Mouse (Mus musculus) adrenal gland, postnatal 36 days (tissue): ENCODE measurements at regions not wholly inside any gene's neighbourhood (a gene's known extent, or its start where the extent isn't known, plus 50 kb on each side); places are given as distances from the start of the nearest gene placed in this dataset.

Source experiments
- DNase-seq, 2 experiments: peaks; one replicate each; pipeline ENCODE4 v3.0.0; 2021; ENCODE audit warnings: mixed read lengths in 1 of 2

DNA sequence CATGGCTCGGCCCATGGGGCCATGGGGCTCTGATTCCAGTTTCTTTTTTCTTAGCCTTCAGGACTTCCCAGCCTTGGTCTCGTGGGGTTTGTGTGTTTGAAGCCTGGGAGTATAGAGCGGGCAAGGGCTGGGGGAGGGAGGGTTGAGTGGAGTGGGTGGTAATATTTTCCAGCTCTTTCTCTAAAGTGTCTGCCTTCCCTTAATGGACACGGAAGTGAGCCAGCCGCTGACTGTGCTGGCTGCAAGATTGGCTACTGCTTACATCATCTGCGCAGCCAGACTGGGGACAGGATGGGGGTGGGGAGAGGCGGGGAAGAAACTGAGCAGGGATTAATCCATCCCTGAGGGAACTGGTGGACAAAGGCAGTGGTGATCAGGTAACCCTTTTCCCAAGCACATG is 52.3 kb downstream of the Tnp1 start:
- DNase-seq = peak in 1 of 2 experiments; percentile 12

DNA sequence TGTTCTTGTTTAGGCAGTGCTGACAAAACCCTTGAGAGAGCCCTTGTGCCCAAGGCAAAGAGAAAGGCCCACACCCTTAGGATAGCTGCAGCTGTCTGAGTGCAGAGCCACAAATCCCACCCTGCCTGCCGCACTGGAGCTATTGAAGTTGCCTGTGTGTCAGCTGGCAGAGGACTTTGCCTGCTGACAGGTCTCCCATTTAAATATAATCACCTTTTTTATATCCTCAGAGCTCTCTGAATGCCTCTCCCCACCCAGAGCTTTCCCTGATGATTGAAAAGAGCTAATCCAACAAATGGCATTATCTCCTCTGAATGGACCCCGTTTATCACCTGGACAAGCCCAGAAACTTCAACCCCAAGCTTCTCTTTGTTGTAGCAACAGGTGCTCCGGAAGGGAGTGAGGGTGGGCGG is 55.5 kb downstream of the Tnp1 start:
- no peak for DNase-seq

DNA sequence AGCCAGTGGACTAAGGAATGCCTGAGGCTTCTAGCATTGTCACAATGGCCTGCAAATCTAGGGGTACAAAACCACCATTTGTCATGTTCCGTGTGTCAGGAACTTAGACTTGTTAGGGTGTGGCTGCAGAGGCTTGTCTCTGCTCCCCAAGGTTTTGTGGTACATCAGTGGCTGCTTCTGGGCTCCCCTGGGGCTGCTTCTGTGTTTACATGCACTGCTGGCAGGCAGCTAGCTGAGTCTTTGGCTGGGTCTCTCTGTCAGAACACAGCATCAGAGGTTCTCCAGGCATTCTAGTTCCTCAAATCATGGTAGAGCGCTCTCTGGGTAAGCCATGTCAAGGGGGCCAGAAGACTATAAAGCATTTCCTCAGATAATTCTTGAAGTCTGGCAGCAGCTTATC is 60.3 kb downstream of the Tnp1 start:
- DNase-seq = no peak

DNA sequence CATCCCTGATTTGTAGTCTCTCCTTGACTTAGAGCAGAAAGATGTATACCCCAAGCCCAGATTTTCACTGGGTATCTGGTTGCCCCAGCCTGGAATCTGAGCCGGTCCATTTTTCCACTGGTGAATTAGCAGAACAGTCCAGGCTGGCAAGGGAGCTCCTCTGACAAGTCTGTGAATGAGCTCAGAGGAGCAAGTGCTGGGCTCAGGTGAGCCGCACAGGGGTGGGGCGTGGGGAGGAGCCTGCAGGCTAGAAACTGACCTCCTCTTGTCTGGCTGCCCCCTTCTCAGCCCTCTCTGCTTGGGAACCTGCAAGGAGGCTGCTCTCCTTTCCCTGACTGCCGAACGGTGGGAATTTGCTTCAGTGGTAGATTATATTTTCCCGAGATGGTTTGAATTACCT is 62.8 kb downstream of the Tnp1 start:
- DNase-seq = no peak

DNA sequence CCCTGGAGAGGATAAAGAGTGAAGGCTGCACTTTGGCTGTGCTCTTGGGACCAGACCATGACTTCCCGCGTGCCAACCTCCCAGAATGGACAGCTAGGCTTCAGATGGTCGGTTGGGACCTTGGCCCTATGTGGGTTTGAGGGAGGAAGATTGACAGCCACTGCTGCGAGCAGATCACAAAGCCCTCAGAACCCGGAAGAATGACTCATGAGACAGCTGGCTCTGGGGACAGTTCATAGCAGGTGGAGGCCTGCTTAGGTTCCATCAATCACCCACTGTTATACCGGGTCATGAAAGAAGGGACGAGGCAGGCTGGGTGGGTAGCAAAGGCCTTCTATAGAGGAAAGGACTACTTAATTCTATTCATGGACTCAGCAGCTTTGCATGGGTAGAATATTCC is 63.9 kb downstream of the Tnp1 start:
- no peak for DNase-seq

DNA sequence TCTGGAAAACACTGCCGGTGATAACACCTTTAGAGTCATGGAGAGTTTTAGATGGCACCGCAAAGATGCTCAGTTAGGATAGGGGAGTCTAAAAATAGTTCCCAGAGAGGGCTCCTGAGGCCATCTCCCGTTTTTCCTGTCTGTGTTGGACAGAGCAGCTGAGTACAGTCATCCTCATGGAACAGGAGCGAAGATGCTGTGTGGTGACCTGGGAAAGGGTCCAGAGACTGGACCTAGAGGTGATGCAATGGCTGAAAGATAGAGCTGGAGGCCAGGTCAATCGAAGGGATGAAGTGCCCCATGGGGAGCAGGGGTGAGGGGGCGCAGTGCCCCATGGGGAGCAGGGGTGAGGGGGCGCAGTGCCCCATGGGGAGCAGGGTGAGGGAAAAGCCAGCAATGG is 64.3 kb downstream of the Tnp1 start:
- no peak for DNase-seq

DNA sequence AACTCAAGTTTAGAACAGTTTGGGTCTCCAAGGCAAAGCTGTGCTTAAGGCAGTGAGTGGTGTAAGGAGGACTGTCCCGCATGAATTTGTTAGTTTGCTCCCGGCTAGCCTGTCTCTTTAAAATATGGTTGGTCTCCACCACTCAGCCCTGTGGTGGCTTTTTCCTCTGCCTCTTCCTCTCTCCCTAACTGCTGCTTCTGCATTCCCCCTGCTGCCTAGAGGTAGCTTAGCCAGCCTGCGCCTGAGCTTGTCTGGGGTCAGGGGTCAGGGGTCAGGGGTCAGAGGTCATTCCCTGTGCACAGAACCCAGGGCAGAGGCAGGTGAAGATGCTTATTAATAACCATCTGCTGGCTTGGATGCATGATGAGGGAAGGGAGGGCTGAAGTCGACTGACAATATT is 69.5 kb downstream of the Tnp1 start:
- DNase-seq = no peak

DNA sequence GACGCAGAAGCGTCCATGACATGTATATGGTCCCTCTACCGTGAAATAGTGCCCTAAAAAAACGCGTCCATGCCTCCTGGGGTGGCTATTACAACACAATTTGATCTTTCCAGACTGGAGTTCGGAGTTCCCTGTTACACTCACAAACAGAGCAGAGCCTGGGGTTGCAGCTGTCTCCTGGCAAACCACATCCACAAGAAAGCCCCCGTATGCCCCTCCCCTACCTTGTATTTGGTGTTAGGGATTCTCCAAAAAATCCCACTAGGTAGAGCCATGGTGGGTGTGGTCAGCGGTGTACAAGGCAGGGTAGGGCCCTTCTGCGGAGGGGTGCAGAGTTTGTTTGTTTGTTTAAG is 70.0 kb downstream of the Tnp1 start:
- DNase-seq = no peak

DNA sequence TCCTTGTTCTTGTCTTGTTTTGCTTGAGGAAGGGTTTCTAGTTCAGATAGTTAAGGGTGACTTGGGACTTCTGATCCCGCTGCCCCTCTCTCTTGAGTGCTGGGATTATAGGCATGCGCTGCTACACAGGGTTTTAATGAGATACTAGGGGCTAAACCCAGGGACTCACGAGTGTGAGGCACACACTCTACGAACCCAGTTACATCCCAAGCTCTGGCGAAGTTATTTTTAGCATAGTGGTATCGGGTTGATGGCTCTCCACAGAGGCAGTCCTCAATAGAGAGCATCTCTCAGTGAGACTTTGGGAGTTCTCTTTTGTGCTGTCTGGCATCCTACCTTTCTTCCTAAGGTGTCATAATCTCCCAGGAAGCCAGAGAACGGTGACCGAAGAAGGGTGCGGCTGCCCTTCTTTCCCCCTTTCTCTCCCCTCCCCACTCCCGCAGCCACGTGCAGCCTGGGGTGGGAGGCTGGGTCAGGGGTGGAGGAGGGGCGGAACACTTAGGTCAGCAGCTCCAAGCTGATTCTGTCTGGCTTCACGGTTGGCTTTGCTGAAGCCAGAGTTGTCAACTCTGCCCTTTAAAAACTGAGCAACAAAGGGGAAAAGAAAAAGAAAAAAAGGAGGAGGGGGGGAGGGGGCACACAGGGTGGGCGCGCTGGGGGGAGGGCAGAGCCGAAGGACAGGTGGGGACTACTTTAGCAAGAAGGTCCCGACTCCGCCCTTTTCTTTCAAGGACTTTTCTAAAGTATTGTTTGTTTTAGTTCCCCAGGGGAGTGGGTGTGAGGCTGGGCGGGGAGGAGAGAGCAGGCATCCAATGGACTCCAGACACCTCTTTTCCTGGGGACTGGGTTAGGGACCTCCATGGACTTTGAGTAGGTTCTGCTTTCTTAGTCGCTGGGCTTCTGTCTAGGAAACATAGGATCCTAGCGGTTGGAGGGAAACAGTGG is 70.4 kb upstream of the Igfbp5 start:
- DNase-seq = no peak

DNA sequence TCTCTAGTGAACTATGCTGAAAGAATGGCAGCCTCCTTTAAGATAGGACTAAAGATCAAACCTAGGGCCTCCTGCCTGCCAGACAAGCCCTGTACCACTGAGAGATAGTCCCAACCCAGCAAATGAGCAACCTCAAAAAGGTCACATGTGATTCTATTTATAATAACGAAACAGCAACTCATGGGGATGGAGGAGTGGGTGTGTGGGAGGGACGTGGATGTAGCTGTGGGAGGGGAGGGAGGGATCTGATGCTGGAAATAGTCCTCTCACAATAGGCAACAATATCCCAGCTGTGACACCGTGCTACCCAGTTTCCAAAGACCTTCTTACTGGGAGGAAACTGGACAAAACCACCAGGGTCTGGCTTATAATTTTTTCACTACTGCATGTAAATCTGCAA is 69.5 kb upstream of the Igfbp5 start:
- no peak for DNase-seq

DNA sequence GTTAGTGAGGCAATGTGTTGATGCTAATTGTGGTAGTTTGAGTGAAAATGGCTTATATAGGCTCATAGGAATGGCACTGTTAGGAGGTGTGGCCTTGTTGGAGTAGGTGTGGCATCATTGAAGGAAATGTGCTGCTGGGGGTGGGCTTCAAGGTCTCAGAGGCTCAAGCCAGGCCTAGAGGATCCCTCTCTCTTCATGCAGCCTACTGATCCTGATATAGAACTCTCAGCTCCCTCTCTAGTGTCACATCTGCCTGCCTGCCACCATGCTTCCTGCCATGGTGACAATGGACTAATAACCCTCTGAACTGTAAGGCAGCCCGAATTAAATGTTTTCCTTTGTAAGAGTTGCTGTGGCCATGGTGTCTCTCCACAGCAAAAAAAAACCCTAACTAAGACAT is 68.4 kb upstream of the Igfbp5 start:
- no peak for DNase-seq

DNA sequence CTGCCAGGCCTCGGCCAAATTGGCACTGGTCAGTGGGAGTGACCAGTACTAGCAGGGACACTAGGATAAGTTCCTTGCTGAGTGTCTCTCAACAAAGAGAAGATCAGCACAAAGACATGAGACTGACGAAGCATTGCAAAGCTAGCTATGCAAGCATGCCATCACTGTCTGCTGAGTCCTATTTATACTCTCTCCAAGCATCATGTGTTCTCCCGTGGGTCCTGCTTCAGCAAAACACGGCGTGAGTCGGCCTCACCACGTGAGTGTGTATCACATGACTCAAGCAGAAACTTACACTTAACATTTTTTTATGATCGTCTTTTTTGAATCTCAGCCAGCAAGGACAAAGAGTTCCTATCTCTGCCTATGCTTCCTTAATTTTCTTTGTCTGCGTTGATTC is 67.7 kb upstream of the Igfbp5 start:
- DNase-seq = no peak

DNA sequence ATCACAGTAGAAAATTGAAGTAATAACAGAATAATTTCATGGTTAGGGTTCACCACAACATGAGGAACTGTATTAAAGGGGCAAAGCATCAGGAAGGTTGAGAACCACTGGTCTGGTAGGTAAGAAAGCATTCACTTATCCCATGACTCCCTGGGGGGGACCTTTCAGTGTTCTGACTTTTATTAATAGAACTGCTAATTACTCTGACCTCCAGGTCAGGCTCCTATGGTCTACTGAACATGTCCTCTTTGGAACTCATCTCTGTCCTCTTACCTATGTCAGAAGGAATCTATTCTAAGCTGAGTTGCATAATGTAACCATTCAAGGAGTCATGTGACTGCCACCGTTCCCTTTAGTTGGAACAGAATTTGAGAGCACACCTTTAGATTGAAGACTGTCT is 65.3 kb upstream of the Igfbp5 start:
- no peak for DNase-seq

DNA sequence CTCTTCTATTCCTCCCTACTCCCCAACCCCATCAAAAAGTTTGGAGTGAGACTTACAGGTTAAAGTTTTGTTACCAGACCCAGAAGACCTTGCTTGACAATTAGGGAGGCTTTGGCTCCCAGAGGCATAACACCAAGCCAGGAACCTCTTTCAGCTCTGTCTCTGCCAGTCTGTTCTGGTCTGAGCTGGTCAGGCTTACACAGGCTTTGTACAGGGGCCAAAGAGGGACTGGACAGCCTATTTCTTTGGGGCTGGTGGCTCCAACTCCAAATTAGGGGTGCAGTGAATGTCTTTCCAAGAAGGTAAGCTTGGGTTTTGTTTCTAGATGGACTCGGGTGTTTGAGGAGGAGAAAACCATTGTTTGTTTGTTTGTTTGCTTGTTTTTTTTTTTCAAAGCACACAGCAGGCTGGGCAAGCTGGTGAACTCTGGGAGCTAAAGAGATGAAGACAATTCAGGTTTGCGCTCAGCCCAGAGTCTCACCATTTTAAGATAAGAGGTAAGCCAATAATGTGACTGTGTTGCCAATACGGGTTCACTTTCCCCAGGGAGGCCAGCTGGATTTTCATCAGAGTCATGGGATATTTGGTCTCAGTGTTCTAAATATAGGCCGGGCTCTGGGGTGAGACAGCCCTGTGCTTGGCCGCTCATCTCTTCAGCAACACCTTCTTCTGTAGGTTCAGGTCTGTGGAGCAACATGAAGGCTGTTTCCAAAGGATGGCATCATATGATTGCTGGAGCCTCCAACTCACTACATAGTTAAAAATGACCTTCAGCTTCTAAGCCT is 62.2 kb upstream of the Igfbp5 start:
- DNase-seq = no peak

DNA sequence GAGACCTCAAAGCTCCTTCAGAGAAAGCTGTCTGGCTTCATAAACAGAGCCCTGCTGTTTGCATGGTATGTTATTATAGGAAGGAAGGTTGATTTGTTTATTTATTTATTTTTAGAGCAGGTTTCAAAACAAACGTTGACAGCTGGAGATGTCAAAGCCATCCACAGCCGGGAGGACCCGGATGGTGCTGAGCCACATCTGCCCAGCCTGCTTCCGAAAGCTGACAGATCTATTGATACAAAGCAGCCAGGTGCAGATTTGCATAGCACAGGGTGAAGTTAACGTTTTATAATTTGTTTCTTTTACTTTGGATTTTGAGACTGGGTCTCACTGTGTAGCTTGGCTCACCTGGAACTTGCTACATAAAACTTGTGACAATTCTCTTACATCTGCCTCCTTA is 61.5 kb upstream of the Igfbp5 start:
- no peak for DNase-seq

DNA sequence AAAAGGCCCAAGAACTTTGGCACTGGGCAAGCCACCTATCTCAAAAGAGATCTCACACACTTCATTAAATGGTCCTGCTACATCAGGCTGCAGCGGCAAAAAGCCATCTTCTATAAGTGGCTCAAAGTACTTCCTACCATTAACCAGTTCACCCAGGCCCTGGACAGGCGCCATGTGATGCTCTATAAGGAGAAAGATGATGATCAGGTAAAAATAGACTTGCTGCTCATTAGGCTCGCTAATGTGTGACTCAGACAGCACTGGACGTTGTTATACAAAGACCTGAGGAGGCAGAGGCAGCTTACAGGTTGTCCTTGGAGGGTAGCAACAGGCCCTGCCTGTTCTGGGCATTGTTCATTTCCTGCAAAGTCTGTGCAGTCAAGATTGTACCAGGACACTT is 60.4 kb upstream of the Igfbp5 start:
- no peak for DNase-seq

DNA sequence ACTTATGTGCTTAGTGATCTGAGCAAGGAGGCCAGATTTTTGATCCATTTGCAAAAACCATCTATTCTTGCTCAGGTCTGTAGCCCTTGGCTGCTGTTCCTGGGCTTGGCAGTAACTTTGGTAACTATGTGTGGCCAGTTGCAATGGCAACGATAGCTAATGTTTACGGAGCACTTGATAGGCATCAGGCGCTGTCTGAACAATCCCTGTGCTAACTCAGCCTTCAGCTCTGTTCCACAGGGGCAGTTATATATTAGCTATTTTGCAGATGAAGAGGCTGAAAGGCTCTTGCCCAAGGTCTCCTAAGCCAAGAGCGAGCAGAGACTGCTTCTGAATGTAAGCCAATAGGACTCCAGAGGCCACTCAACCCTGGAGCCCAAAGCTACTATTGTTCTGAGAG is 55.1 kb upstream of the Igfbp5 start:
- no peak for DNase-seq
